Mouse (Mus musculus) neural tube, embryonic 15.5 days (tissue): Measurements from ENCODE around the gene Kcnb1. TPM values are rescaled to one million over a fixed set of nuclear protein-coding genes. Genes with fewer than 3 reads are reported as not detected.
A peak's percentile ranks its signal among the peaks of the same experiment; 100 is the strongest.

ENCODE experiments used
- ATAC-seq: fragments of 200-750 bp; cut with Nextera tagmentation; 2 replicates; pipeline ENCODE4 v1.8.0; 2017; ENCODE audit warnings: mild to moderate bottlenecking, moderate TSS enrichment, moderate library complexity; ENCODE audit not compliant: low FRiP score
- H3K27ac ChIP-seq: fragments of 300-500 bp; sonication (generic); replicated peaks from 2 replicates; pipeline ENCODE4 v1.5.1; 2015; ENCODE audit warnings: mild to moderate bottlenecking, inconsistent platforms
- H3K27me3 ChIP-seq: fragments of 300-500 bp; sonication (generic); replicated peaks from 2 replicates; pipeline ENCODE4 v1.6.1; 2015; ENCODE audit warnings: inconsistent platforms
- H3K36me3 ChIP-seq: fragments of 300-500 bp; sonication (generic); 2 replicates; pipeline ENCODE4 v1.6.1; 2015; ENCODE audit warnings: inconsistent platforms
- H3K4me1 ChIP-seq: fragments of 300-500 bp; sonication (generic); 2 replicates; pipeline ENCODE4 v1.6.1; 2015; ENCODE audit warnings: inconsistent platforms
- H3K4me2 ChIP-seq: fragments of 300-500 bp; sonication (generic); 2 replicates; pipeline ENCODE4 v1.6.1; 2015; ENCODE audit warnings: inconsistent platforms, mild to moderate bottlenecking, moderate library complexity
- H3K4me3 ChIP-seq: fragments of 300-500 bp; sonication (generic); replicated peaks from 2 replicates; pipeline ENCODE4 v1.5.1; 2015; ENCODE audit warnings: mild to moderate bottlenecking, inconsistent platforms
- H3K9ac ChIP-seq: fragments of 300-500 bp; sonication (generic); replicated peaks from 2 replicates; pipeline ENCODE4 v1.6.1; 2015; ENCODE audit warnings: mild to moderate bottlenecking, inconsistent platforms
- H3K9me3 ChIP-seq: fragments of 300-500 bp; sonication (generic); replicated peaks from 2 replicates; pipeline ENCODE4 v1.6.1; 2016; ENCODE audit warnings: inconsistent platforms
- WGBS: fragments of 180-500 bp; shearing (Covaris S2); methylation state at CpG from one replicate; pipeline ENCODE4 v1.1.7; 2015; ENCODE audit warnings: mixed read lengths; 5-methylcytosine and 5-hydroxymethylcytosine counted together
- polyA plus RNA-seq: library from polyadenylated mRNA; unstranded; fragments of >200 nt; fragmentation: Nextera tagmentation; extraction: Ambion mirVana; gene quantifications from 2 replicates; pipeline ENCODE4 v1.2.1, GENCODE M21; 2015

Gene Kcnb1
- polyA plus RNA-seq, 1 experiment from 2014 or later = 3.9 TPM

DNA sequence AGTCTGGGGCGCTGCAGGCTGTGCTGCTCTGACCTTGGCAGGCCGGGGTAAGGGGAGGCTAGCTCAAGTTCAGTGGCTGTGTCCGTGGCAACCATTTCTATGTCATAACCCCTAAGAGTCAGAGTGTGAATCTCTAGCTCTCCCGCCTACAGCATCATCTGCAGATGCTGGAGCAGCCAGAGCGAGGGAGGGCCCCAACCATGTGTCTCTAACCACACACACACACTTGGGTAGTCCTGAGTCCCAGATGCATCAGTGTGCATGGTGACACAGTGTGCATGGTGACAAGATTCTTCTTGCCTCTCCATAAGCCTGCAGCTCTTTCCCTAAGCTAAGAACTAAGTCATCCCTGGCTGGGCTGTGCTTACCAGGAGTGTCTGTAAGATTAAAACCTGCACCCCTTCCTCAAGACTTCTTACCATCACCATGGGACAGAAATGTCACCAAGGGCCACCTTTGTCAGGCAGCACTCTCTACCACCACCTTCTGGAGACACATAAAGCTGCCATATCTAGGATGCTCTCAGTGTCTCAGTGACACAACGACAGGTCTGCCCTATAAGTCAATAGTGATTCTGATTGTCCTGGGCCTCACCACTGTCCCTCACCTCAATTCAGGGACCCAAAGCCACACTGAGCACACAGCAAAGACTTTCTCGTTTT lies 13.7 kb upstream of the Kcnb1 start:
- ATAC-seq = no peak
- H3K27ac ChIP-seq = no peak overlapping the region
- H3K36me3 ChIP-seq = no peaks in the 10 kb centered on the region
- no peaks in the 10 kb centered on the region for H3K27me3 ChIP-seq
- WGBS = 76% methylated on average over 7 of the region's 7 CpGs
- no peak overlapping the region for H3K4me2 ChIP-seq
- H3K4me3 ChIP-seq = no peak overlapping the region
- H3K9me3 ChIP-seq = no peaks in the 10 kb centered on the region
- H3K4me1 ChIP-seq = peaks cover 25% of the 10 kb centered on the region
- H3K9ac ChIP-seq = no peak overlapping the region

DNA sequence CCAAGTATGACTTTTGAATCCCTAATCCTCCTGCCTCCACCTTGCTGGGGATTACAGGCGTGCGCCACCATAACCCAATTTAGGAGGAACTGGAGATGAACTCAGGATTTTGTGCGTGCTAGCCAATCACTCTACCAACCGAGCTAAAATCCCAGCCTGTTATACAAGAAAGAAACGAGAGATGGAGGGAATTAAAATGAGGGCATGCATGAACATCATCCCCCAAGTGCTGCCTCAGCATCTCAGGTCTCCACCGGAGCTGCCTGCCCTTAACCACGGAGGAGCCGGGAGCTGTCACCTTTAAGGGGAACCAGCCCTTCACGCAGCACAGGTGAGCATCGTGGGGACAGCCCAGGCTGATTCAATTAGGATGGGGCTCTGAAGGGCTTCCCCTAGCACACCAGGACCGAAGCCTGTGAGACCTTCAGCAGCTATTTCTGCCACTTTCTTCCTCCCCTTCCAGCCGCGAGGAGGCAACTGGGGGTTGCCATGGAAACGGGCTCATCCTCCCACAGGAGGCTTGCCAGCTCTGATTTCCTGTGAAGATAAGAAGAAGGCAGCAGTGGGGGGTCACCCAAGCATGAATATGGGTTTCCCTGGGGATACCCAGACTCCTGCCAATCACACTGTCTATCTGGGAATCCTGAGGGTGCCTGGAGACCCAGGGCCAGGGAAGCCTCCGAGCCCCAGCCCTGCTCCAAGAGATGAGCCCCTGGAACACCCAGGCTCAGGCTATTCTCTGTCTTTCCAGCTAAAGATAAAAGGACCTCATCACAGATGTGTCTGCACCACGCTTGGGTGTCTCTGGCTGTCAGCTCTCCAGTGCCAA lies 11.7 kb upstream of the Kcnb1 start:
- peak overlapping the region; percentile 87 for H3K27ac ChIP-seq
- peaks cover 25% of the 10 kb centered on the region for H3K4me1 ChIP-seq
- H3K9ac ChIP-seq = peak overlapping the region; percentile 29
- H3K36me3 ChIP-seq = no peaks in the 10 kb centered on the region
- H3K9me3 ChIP-seq = no peaks in the 10 kb centered on the region
- WGBS = 27% methylated on average over 16 of the region's 16 CpGs
- peak overlapping the region; percentile 40 for H3K4me2 ChIP-seq
- 0 out of 2 replicates have a peak overlapping the region, but pooled peaks have one; percentile 3 for H3K4me3 ChIP-seq
- ATAC-seq = peak; percentile 77
- no peaks in the 10 kb centered on the region for H3K27me3 ChIP-seq

DNA sequence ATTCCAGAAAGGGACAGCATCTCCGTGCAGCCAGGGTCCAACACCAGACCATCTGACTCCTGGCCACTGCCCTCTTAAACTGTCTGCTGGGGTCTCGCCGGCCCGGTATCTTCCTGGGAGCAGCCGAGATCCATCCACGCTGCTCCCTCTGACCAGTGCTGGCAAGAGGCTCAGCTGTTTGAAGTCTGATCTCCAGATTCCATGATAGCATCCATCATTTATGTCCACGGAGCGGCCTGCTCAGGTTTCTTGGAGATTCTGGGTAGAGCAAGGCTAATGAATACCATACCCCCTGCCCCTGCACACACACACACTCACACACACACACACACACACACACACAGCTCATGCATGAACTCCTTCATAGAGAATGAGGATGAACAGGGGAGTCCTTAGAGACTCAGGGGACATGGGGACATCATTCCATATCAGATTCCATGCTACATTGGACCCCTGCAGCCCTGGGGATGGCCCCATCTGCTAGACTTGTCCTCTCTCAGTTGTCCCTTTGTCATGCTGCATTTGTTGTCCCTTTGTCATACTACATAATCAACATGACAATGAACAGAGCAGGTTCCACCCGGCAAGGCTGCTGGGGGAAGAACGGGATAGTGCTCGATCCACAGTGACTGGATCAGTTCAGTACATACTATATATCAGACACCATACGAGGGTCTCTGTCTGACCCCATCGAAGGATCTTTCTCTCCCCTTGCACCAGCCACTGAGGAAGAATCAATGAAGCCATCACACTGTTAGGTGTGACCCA lies 8.9 kb upstream of the Kcnb1 start:
- H3K4me1 ChIP-seq = peaks cover 25% of the 10 kb centered on the region
- no peaks in the 10 kb centered on the region for H3K9me3 ChIP-seq
- H3K36me3 ChIP-seq = no peaks in the 10 kb centered on the region
- no peak overlapping the region for H3K4me3 ChIP-seq
- ATAC-seq = no peak
- no peak overlapping the region for H3K4me2 ChIP-seq
- no peaks in the 10 kb centered on the region for H3K27me3 ChIP-seq
- H3K9ac ChIP-seq = no peak overlapping the region
- H3K27ac ChIP-seq = no peak overlapping the region
- 53% methylated on average over 13 of the region's 13 CpGs for whole genome bisulfite sequencing

DNA sequence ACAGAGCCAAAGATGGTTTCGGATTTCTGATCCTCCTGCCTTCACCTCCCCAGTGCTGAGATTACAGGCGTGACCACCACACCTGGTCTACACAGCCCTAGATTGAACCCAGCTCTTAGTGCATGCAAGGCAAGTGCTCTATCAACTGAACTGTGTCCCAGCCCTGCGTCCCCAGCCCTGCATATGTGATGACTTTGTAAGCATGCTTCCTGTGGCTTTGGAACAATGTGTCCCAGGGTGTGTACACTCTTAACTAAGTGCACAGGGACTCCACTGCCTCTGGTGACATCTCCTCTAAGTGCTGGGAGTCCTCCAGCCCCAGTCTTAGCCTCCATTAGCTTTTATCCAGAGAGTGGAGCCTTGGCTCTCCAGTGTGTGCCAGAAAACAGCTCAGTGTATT lies 3.4 kb upstream of the Kcnb1 start:
- Histone ChIP-seq H3K27me3 (peaks cover 21% of the 10 kb centered on the region), H3K4me2 (no peak overlapping the region), H3K9me3 (no peaks in the 10 kb centered on the region), H3K9ac (no peak overlapping the region), H3K4me3 (no peak overlapping the region), H3K36me3 (no peaks in the 10 kb centered on the region), H3K27ac (no peak overlapping the region), H3K4me1 (peaks cover 24% of the 10 kb centered on the region)
- no peak for ATAC-seq
- 81% methylated on average over 3 of the region's 3 CpGs for WGBS

DNA sequence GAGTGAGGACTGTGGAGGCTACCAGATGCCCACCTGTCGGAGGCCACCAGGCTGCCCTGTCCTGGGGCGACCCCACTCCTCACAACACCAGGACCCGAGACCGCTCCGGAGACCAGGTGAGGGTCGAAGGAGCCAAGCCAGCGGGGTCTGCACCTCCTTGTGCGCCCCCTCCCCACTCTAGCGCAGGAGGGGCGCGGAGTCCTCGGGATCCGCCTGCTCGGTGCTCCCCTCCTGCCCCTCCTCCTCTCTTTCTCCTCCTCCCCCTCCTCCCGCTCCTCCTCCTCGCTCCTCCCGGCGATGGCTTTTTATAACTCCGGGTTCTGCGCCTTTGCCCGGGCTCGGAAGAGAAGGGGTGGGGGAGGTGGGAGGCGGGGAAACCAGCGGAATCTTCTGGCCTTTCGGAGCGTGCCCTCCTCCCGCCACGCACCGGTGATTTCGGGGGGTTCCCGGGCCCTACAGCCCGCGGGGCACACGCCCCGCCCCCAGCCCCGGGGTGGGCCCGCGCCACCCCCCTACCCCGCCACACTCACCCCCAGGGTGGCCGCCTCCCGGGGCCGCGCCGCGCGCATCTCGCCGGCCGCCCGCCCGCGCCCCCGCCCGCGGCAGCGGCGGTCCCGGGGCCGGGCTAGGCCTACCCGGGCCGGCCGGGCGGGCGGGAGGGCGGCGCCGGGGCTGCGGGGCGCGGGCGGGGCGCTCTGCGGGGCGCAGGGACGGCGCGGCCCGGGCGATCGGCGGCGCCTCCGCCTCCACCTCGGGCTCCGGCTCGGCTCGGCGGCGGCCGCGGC lies 472 bp downstream of the Kcnb1 start:
- H3K9ac ChIP-seq = peak overlapping the region; percentile 61
- H3K27me3 ChIP-seq = peaks cover 33% of the 10 kb centered on the region
- H3K36me3 ChIP-seq = no peaks in the 10 kb centered on the region; the same call in 1 of the 2 replicates
- H3K4me2 ChIP-seq = peak overlapping the region; percentile 77
- peaks cover 50% of the 10 kb centered on the region for H3K4me1 ChIP-seq
- peak; percentile 55; the same call in 1 of the 2 replicates for ATAC-seq
- H3K9me3 ChIP-seq = no peaks in the 10 kb centered on the region
- under 1% methylated on average over 59 of the region's 91 CpGs for WGBS
- H3K27ac ChIP-seq = peak overlapping the region; percentile 19; the same call in 1 of the 2 replicates
- H3K4me3 ChIP-seq = peak overlapping the region; percentile 59

DNA sequence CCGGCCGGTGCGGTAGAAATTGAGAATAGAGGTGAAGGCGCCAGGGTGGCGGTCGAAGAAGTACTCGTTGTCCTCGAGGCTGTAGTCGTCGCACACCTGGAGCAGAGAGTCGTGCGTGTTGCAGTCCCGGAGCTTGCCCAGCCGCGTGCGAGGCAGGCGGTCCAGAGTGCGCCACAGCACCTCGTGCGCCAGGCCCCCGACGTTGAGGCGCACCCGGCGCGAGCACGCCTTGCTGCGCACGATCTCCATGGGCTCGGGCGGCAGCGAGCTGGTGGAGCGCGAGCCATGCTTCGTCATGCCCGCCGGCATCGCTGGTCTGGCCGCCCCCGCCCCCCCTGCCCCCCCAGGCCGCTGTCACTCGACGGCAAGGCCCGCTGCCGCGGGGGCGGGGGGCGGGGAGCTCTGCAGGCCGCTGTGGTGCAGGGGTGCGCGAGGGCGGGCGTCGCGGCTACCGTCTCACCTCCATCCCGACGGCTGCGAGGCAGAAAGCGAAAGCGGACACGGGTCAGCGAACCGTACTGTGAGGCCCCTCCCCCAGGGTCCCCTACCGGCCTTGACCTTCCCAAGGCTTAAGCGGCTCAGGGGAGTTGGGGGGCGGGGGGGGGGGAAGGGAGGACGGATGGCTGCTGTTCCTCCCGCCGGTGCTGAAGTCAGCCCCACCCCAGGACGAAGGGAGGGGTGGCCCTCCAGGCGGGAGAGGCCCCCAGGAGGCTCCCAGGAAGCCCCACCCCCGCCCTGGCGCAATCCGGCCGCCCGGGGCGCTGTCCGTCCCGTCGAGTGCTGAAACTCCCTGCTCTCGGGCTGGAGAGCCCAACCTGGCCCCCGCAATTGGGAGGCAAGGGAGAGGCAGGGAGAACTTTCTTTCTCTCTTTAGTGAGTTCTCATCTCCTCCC lies 1.4 kb downstream of the Kcnb1 start:
- 17% methylated on average over 61 of the region's 83 CpGs for WGBS
- Histone ChIP-seq H3K4me1 (peaks cover 52% of the 10 kb centered on the region), H3K9me3 (no peaks in the 10 kb centered on the region), H3K27ac (0 out of 2 replicates have a peak overlapping the region, but pooled peaks have one; percentile 19), H3K9ac (peak overlapping the region; percentile 61; the same call in 1 of the 2 replicates), H3K4me3 (peak overlapping the region; percentile 59), H3K4me2 (peak overlapping the region; percentile 77), H3K36me3 (peaks cover under 1% of the 10 kb centered on the region; the same call in 1 of the 2 replicates), H3K27me3 (peaks cover 33% of the 10 kb centered on the region)
- no peak for ATAC-seq

DNA sequence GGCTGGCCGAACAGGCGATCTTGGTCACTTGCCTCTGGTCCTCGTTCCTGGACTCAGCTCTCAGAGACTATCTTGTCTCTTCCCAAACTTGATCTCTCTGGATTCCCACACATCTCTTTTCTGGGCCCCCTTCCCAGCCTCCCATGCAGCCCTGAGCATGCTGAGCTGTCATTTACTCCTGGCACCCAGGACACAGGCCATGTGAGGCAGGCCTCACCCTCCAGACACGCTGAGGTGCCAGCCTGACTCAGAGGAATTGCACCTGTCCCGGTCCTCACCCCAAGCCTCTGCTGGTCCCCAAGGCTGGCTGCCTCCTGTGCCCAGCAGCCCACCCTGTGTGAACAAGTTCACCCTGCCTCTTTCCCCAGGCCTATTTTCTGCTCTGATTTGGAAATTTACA lies 2.8 kb downstream of the Kcnb1 start:
- 82% methylated on average over 5 of the region's 5 CpGs for WGBS
- ATAC-seq = no peak
- Histone ChIP-seq H3K36me3 (peaks cover 7% of the 10 kb centered on the region), H3K4me2 (peak overlapping the region; percentile 25), H3K4me3 (no peak overlapping the region), H3K4me1 (peaks cover 52% of the 10 kb centered on the region), H3K9me3 (no peaks in the 10 kb centered on the region), H3K9ac (peak overlapping the region; percentile 20; the same call in 1 of the 2 replicates), H3K27ac (no peak overlapping the region), H3K27me3 (peaks cover 33% of the 10 kb centered on the region)

DNA sequence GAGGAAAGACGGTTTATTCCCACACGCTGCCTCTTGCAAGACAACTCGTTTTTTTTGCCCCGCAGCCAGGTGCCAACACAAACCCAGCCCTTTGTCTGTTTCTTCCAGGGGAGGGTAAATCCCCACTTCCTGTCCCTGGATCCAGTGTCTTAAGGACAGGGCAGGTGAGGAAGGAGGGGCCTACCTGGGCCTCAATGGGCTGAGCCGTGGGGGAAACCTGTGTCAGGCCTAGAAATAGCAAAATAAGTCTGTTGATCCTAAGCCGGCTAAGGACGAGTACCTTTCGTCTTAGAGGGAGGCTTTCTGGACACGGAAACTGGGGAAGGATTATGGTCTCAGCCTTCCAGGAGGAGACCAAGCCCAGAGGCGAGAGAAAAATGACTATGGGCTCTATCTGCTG lies 3.4 kb downstream of the Kcnb1 start:
- H3K9me3 ChIP-seq = no peaks in the 10 kb centered on the region
- ATAC-seq = no peak
- peaks cover 28% of the 10 kb centered on the region for H3K27me3 ChIP-seq
- H3K4me2 ChIP-seq = 0 out of 2 replicates have a peak overlapping the region, but pooled peaks have one; percentile 25
- H3K27ac ChIP-seq = no peak overlapping the region
- peaks cover 10% of the 10 kb centered on the region for H3K36me3 ChIP-seq
- H3K9ac ChIP-seq = peak overlapping the region; percentile 20; the same call in 1 of the 2 replicates
- 55% methylated on average over 10 of the region's 10 CpGs for WGBS
- H3K4me3 ChIP-seq = no peak overlapping the region
- H3K4me1 ChIP-seq = peaks cover 52% of the 10 kb centered on the region

DNA sequence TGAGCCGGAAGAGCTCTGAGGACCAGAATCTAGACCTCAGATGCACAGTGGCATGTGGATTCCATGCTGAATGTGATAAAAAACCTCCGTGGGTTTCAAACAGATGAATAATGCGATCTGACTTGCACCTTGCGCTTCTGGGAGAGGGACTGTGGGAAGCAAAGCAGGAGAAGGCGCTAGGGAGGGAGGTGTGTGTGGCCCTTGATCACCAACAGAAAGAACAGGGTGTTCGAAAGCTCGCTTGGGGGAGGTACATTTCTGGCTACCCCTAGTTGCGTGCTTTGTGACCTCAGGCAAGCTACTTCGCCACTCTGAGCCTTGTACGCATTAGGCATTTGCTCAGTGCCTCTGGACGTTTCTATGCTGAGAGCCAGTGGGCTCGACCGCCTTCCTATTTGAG lies 4.0 kb downstream of the Kcnb1 start:
- Histone ChIP-seq H3K27ac (no peak overlapping the region), H3K27me3 (peaks cover 23% of the 10 kb centered on the region), H3K4me1 (peaks cover 50% of the 10 kb centered on the region), H3K9ac (no peak overlapping the region), H3K4me2 (no peak overlapping the region), H3K9me3 (no peaks in the 10 kb centered on the region), H3K4me3 (no peak overlapping the region), H3K36me3 (peaks cover 13% of the 10 kb centered on the region)
- ATAC-seq = no peak
- WGBS = 66% methylated on average over 13 of the region's 13 CpGs

DNA sequence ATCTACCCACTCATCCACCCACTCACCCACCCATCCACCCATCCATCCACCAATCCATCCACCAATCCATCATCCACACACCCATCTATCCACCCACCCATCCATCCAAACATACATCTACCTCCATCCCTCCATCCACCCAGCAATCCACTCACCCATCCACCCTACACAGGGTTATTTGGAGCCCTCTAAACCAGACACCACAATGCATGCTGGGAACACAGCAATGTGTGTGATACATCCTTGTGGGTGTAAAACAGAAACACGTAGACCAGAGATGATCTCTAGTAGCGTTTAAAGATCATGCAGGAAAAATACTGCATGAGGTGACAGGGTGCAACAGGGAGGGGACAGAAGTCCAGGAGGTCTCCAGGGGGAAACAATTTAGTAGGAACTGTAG lies 4.5 kb downstream of the Kcnb1 start:
- peaks cover 13% of the 10 kb centered on the region for H3K36me3 ChIP-seq
- H3K4me3 ChIP-seq = no peak overlapping the region
- H3K4me2 ChIP-seq = no peak overlapping the region
- H3K9ac ChIP-seq = no peak overlapping the region
- ATAC-seq = no peak
- peaks cover 44% of the 10 kb centered on the region for H3K4me1 ChIP-seq
- H3K9me3 ChIP-seq = no peaks in the 10 kb centered on the region
- WGBS = 92% methylated on average over 2 of the region's 2 CpGs
- H3K27ac ChIP-seq = no peak overlapping the region
- H3K27me3 ChIP-seq = peaks cover 21% of the 10 kb centered on the region
